Mouse (Mus musculus): ENCODE results near the gene Pcp4. TPM values are rescaled to one million over a fixed set of nuclear protein-coding genes. Genes with fewer than 3 reads are reported as not detected.

Pcp4 gene
- polyA plus RNA-seq (2017; shearing (Covaris generic)), result not detected

GRCm38 (mm10) chr16:96467445-96467844 lies at the start of gene Pcp4:
TSS of gene Pcp4 (plus strand) at chr16:96467606.

DNA sequence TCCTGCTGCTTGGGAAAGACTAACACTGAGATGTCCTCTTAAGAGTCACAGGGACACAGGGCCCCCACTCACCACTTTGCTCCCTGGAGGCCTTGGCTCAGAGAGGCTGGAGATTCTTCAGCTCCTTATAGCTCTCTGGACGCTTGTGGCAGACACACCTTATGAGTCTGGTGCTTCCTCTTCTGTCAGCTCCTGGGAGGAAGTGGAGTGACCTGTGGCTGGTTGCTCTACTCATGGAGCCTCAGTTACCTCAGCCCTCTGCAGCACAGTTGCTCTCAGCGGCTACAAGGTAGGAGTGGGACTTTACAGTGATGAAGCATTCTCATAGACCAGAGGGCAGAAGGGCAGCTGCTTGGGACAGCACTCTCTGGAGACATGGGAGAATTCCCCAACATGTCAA lies 23.9 kb upstream of the Pcp4 start, which contains the start of gene Itgb2l:
Gene Itgb2l (minus strand): TSS at position 152 of the 400 bp plus-strand sequence.

Other genes with a start within 250 kb of the Pcp4 start
- 1.7 TPM for gene B3galt5, start 231.8 kb upstream of the Pcp4 start, polyA plus RNA-seq (2017; shearing (Covaris generic))
- gene Itgb2l, start 24.0 kb upstream of the Pcp4 start, polyA plus RNA-seq (2017; shearing (Covaris generic)), result not detected

Data from effector memory CD4-positive, alpha-beta T cell, adult 7 months (primary cell).